Mouse (Mus musculus) brain, embryonic 18.5 days (tissue): ENCODE measurements around the gene Fgf22.

Source experiments
- DNase-seq: peaks from one replicate; pipeline ENCODE4 v3.0.0-alpha.2; 2012; ENCODE audit warnings: low read depth, low spot score

Gene Fgf22

GRCm38 (mm10) chr10:79754856-79755516 is at the start of gene Fgf22:
Fgf22 (plus strand) TSS chr10:79755076.
- DNase-seq, result no peak

- no peak for DNase-seq
Observed at GRCm38 (mm10) chr10:79705951-79706350, 48.9 kb upstream of the Fgf22 start.

- no peak for DNase-seq
Observed at GRCm38 (mm10) chr10:79706406-79707094, 48.3 kb upstream of the Fgf22 start.

- DNase-seq, result no peak
Observed at GRCm38 (mm10) chr10:79707162-79707561, 47.7 kb upstream of the Fgf22 start.

GRCm38 (mm10) chr10:79707759-79708158 is 47.1 kb upstream of the Fgf22 start:
- no peak for DNase-seq

GRCm38 (mm10) chr10:79708668-79709067 is 46.2 kb upstream of the Fgf22 start:
- no peak for DNase-seq

- no peak for DNase-seq
Observed at GRCm38 (mm10) chr10:79709307-79709706, 45.6 kb upstream of the Fgf22 start.

- DNase-seq, result no peak
Observed at GRCm38 (mm10) chr10:79712029-79712428, 42.8 kb upstream of the Fgf22 start.

GRCm38 (mm10) chr10:79712499-79713126 is 42.3 kb upstream of the Fgf22 start:
- DNase-seq, result no peak

- no peak for DNase-seq
Observed at GRCm38 (mm10) chr10:79713163-79713562, 41.7 kb upstream of the Fgf22 start.

GRCm38 (mm10) chr10:79714996-79715395 is 39.9 kb upstream of the Fgf22 start:
- DNase-seq, result no peak

- DNase-seq, result no peak
Observed at GRCm38 (mm10) chr10:79716254-79716987, 38.5 kb upstream of the Fgf22 start, which contains the start of gene Hcn2. Hcn2 (plus strand) TSS chr10:79716634.

GRCm38 (mm10) chr10:79716988-79717355 is 37.9 kb upstream of the Fgf22 start:
- DNase-seq, result no peak

- DNase-seq, result no peak
Observed at GRCm38 (mm10) chr10:79717640-79718357, 37.1 kb upstream of the Fgf22 start.

GRCm38 (mm10) chr10:79721089-79721488 is 33.8 kb upstream of the Fgf22 start:
- no peak for DNase-seq

GRCm38 (mm10) chr10:79723047-79723446 is 31.8 kb upstream of the Fgf22 start:
- no peak for DNase-seq

- DNase-seq, result no peak
Observed at GRCm38 (mm10) chr10:79723692-79724091, 31.2 kb upstream of the Fgf22 start.

- no peak for DNase-seq
Observed at GRCm38 (mm10) chr10:79726090-79726489, 28.8 kb upstream of the Fgf22 start.

- no peak for DNase-seq
Observed at GRCm38 (mm10) chr10:79728323-79729249, 26.3 kb upstream of the Fgf22 start.

- no peak for DNase-seq
Observed at GRCm38 (mm10) chr10:79729357-79729965, 25.4 kb upstream of the Fgf22 start.
